Mouse (Mus musculus): ENCODE measurements around the gene Suv39h2. TPM values are rescaled to one million over a fixed set of nuclear protein-coding genes. Genes with fewer than 3 reads are reported as not detected.
A peak's percentile ranks its signal among the peaks of the same experiment; 100 is the strongest.

The Suv39h2 gene
- polyA plus RNA-seq (2016; fragmentation: Nextera tagmentation; extraction: Ambion mirVana): 38.3 and 39.1 TPM in 2 replicates

DNA sequence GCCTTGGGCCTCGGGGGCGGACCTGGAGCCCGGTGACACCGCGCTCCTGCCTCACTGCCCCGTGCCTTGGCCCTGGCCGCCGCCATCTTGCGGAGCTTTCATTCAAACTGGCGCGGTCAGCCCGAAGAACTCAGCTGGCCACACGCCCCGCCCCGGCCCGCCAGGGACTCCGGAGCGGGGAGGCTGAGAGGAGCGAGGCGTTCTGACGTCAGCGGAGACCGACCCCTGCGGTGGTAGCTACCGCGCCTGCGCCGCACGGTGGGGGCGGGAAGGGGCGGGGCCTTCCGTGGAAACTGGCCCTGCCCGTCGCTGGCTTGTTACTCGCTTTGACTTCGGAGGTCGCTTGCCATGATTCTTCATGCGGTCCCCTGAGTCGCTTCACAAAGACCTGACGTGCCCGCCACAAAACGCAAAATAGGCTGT lies at the start of gene Suv39h2:
Gene Suv39h2, minus strand, starts transcription at position 171 of the 423 bp plus-strand sequence.
- peak within 1 kb of the TSS; percentile 97 for H3K27ac ChIP-seq
- H3K9me3 ChIP-seq (replicated peaks): no peaks in the 10 kb centered on the region
- H3K27me3 ChIP-seq (ENCODE audit: low read depth, poor library complexity, severe bottlenecking): no peaks in the 10 kb centered on the region
- under 1% methylated on average over 42 of the region's 42 CpGs for WGBS
- peaks cover 20% of the 10 kb centered on the region for H3K36me3 ChIP-seq
- H3K4me3 ChIP-seq: peak within 1 kb of the TSS; percentile 76
- peaks cover 16% of the 10 kb centered on the region for H3K4me1 ChIP-seq
- peak; percentile 99 for DNase-seq (ENCODE audit: low spot score)

DNA sequence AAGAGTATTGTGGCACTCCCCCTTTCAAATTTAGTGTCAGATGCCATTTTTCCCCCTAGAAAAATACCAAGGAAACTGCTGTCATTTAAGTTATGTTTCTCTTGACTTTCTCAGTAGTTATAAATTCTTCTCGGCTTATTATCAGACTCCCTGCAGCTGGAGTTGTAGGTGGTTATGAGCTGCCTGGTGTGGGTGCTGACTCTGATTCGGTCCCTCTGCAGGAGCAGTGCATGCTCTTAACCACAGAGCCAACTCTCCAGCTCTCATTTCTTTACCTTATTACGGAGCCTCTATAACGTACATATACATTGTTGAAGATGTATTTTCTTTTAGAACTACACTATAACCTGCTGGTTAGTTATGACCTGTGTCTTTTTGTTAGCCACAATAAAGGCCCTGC lies 47.7 kb upstream of the Suv39h2 start:
- Histone ChIP-seq H3K9me3 (replicated peaks) (no peaks in the 10 kb centered on the region), H3K27ac (no peak overlapping the region), H3K4me1 (no peaks in the 10 kb centered on the region), H3K27me3 (ENCODE audit: low read depth, poor library complexity, severe bottlenecking) (no peaks in the 10 kb centered on the region), H3K4me3 (no peak overlapping the region), H3K36me3 (no peaks in the 10 kb centered on the region)
- 86% methylated on average over 4 of the region's 4 CpGs for WGBS
- no peak for DNase-seq (ENCODE audit: low spot score)

DNA sequence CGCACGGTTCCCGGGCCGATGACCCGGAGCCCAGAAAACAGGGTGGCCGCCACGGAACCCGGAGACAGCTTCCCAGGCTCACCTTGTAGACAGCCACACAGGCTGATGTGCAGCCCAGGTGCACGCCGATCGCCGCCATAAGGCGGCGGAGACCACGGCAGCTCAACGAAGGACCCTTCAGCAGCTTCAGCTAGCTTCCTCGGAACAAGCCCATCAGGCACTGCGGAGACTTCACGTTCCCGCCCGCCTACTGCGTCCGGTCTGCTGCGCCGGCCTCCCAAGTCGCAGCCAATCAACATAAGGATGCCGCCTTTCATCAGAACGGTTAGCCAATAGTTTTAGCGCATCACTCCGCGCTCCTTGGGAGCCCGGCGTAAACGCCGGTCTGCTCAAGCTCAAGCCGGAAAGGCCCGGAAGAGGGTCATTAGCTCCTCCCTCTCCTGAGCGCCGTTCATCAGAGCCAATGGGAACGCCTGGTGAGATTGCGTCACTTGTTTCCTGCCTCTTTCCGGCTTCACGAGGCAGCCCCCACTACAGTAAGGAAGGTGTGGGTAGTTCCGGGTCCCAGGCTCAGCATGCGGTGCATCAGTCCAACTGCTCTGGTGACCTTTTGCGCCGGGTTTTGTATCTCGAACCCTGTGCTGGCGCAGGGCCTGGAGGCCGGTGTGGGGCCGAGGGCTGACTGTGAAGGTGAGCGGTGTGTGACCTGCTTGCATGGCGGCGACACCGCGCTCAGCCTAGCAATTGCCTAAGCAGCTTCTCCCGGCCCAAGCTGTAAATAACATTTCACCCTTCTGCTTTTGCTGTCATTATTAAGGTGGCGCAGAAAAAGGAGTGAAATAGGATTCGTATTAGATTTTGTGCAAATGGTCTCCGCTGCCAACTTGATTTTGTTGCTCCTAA lies 38.0 kb upstream of the Suv39h2 start, which contains the start of the genes Gm45902, Hspa14 and Cdnf:
Gene Gm45902, minus strand, starts transcription at position 239 of the 903 bp plus-strand sequence.
Gene Hspa14, minus strand, starts transcription at position 263 of the 903 bp plus-strand sequence.
Gene Cdnf, plus strand, starts transcription at position 479 of the 903 bp plus-strand sequence.
- peaks cover 32% of the 10 kb centered on the region for H3K36me3 ChIP-seq
- peak; percentile 94 for DNase-seq (ENCODE audit: low spot score)
- H3K27ac ChIP-seq: peak within 1 kb of the TSS; percentile 95
- no peaks in the 10 kb centered on the region for H3K27me3 ChIP-seq (ENCODE audit: low read depth, poor library complexity, severe bottlenecking)
- WGBS: under 1% methylated on average over 60 of the region's 60 CpGs
- no peaks in the 10 kb centered on the region for H3K9me3 ChIP-seq (replicated peaks)
- H3K4me1 ChIP-seq: peaks cover 13% of the 10 kb centered on the region
- H3K4me3 ChIP-seq: peak within 1 kb of the TSS; percentile 93

DNA sequence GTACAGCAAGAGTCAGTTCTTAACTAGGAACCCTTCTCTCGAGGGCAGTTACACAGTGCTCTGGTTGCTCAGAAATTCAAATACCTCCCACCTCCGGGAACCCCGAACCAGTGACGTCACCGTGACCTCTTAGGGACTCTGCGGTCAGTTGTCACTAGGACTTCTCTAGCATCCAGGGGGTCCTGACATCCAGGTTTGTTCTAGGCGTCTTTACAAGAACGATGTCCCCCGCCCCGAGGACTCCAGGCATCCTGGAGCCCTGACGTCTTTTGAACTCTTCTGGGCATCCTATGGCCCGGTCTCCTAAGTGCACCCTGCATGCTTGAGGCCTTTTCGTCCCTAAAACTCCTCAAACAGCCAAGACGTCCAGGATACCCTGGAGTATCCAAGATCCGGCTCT lies 37.2 kb upstream of the Suv39h2 start:
- Histone ChIP-seq H3K27me3 (ENCODE audit: low read depth, poor library complexity, severe bottlenecking) (no peaks in the 10 kb centered on the region), H3K4me3 (peak overlapping the region; percentile 93), H3K9me3 (replicated peaks) (no peaks in the 10 kb centered on the region), H3K36me3 (peaks cover 39% of the 10 kb centered on the region), H3K4me1 (peaks cover 13% of the 10 kb centered on the region), H3K27ac (peak overlapping the region; percentile 95)
- under 1% methylated on average over 15 of the region's 15 CpGs for WGBS
- peak; percentile 61 for DNase-seq (ENCODE audit: low spot score)

DNA sequence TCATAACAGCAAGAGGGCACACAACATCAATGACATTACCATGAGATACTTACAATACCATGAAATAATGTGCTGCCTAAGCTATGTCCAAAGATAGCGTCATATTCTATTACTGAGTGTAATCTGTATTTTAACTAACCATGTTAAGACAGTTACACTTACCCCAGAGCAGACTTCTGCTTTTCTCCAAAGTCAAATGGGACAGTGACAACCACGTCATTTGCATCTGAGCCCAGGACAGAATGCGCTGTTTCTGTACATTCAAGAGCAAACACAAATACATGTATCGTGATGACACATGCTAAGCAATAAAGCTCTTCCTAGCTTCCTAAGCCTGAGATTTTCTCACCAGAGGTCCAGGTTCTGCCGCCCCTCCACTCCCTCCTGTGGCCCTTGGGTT lies 26.1 kb upstream of the Suv39h2 start:
- peaks cover 80% of the 10 kb centered on the region for H3K36me3 ChIP-seq
- WGBS: 96% methylated on average over 5 of the region's 5 CpGs

DNA sequence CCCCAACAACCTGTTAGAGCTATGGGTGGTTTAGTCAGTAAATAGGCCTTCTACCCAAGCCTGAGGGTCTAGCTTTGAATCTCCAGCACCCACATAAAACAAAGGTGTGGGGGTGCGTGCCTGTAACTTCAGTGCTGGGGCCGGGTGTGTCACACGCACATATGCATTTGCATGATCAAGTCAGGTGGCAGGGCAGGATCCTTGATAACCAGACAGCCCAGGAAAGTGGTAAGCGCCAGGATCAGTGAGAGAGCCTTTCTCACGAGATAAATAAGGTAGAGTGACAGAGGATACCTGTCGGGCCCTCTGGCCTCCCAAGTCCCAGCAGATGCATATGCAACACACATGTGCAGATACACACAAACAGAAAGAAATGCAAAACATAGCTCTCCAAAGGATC lies 24.7 kb upstream of the Suv39h2 start:
- H3K9me3 ChIP-seq (replicated peaks): no peaks in the 10 kb centered on the region
- no peak for DNase-seq (ENCODE audit: low spot score)
- 92% methylated on average over 6 of the region's 6 CpGs for WGBS
- H3K4me1 ChIP-seq: no peaks in the 10 kb centered on the region
- H3K36me3 ChIP-seq: peaks cover 79% of the 10 kb centered on the region
- no peak overlapping the region for H3K27ac ChIP-seq
- no peak overlapping the region for H3K4me3 ChIP-seq
- no peaks in the 10 kb centered on the region for H3K27me3 ChIP-seq (ENCODE audit: low read depth, poor library complexity, severe bottlenecking)

More for the DNA sequence above, 26.1 kb upstream of the Suv39h2 start:
- DNase-seq (ENCODE audit: low spot score): no peak
- no peaks in the 10 kb centered on the region for H3K4me1 ChIP-seq
- no peak overlapping the region for H3K4me3 ChIP-seq
- H3K27me3 ChIP-seq (ENCODE audit: low read depth, poor library complexity, severe bottlenecking): no peaks in the 10 kb centered on the region
- no peak overlapping the region for H3K27ac ChIP-seq
- H3K9me3 ChIP-seq (replicated peaks): no peaks in the 10 kb centered on the region

DNA sequence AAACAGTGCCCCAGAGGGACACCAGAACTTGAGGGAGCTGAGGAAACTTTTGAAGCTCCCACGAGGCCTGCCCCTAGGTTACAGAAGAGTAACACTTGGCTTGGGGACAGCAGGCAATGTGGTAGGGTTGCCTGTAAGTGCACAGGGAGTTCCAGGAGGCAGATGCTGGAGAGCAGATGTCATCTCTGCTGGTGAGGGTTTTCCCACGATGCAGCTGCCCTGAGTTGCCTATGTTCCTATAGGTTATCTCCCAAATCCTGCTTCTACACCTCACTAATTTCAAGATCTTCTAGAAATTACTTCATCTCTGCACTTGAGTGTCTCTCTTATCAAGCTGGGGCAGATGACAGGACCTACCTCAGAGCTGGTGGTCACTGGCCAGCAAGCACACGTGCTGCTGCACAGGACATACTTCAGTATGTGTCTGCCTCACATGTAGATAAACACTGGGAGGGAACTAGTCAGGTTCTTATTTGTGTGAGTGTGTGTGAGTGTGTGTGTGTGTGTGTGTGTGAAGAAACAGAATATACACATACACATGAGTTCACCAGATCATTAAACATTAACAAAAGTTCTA lies 19.1 kb upstream of the Suv39h2 start:
- Histone ChIP-seq H3K27ac (no peak overlapping the region), H3K4me3 (no peak overlapping the region), H3K27me3 (ENCODE audit: low read depth, poor library complexity, severe bottlenecking) (no peaks in the 10 kb centered on the region), H3K9me3 (replicated peaks) (no peaks in the 10 kb centered on the region), H3K36me3 (peaks cover 89% of the 10 kb centered on the region), H3K4me1 (no peaks in the 10 kb centered on the region)
- WGBS: 87% methylated on average over 3 of the region's 3 CpGs
- no peak for DNase-seq (ENCODE audit: low spot score)

DNA sequence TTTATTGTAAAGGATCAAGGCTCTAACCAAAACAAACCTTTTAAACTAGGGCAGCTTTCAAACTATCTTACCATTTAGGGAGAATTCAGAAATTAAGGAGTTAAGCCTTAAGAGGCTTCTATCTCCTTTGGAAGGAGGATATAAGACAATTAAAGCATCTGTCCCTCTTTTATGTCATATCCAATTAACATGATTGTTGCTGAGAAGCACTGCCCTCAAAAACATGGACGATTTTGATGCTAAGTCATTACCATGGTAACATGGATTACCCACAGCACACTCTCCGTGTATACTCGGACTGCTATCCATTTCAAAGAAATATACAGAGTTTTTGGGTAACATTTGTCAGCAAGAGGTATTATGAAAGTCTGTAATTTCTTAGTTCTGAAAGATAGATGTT lies 15.0 kb upstream of the Suv39h2 start:
- Histone ChIP-seq H3K36me3 (peaks cover 58% of the 10 kb centered on the region), H3K27ac (no peak overlapping the region), H3K4me3 (no peak overlapping the region), H3K27me3 (ENCODE audit: low read depth, poor library complexity, severe bottlenecking) (no peaks in the 10 kb centered on the region), H3K4me1 (no peaks in the 10 kb centered on the region), H3K9me3 (replicated peaks) (no peaks in the 10 kb centered on the region)
- DNase-seq (ENCODE audit: low spot score): no peak
- WGBS: 93% methylated on average over 3 of the region's 3 CpGs

DNA sequence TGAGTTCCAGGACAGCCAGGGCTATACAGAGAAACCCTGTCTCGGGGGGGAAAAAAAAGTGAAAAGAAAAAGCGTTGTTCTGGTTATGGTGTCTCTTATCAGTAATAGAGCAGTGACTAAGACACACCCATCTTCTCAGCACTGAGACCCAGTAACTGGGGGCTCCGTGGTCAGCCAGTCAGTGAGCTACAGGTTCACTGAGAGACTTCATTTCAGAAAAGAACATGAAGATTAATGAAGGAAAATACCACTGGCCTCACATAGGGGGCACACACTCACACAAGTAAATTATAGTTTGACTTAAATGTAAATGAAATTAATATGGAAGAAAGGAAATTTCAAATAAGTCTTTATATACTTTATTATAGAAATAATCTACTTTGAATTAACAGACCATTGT lies 5.4 kb upstream of the Suv39h2 start:
- WGBS: 85% methylated on average over 3 of the region's 3 CpGs
- no peak for DNase-seq (ENCODE audit: low spot score)
- Histone ChIP-seq H3K27ac (no peak overlapping the region), H3K4me1 (0 out of 2 replicates have a peak, but pooled peaks cover 6% of the 10 kb centered on the region), H3K9me3 (replicated peaks) (no peaks in the 10 kb centered on the region), H3K36me3 (no peaks in the 10 kb centered on the region), H3K4me3 (no peak overlapping the region), H3K27me3 (ENCODE audit: low read depth, poor library complexity, severe bottlenecking) (no peaks in the 10 kb centered on the region)

DNA sequence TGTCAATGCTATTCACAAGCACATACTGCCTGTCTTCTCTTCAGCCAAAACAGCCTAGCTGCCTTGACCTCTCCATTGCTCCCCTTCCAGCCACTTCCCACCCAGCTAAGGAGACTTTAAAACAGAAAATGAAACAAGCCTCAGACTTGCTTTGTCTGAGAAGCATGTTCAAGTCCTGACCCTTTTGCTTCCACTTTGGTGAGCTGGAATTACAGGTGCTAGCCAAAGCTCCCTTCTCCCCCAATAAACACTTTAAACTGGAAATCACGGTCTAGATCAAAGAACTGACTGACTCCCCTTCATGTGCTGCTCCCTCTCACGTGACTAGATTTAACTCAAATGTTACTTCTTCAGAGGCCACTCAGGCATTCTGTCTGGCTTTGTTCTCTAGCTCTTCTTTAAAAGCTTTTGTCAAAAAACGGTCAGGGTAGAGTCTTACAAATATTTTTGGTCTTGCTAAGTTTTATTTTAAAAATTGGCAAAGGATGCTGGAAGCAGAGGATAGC lies 968 bp upstream of the Suv39h2 start:
- H3K27ac ChIP-seq: peak overlapping the region; percentile 97
- DNase-seq (ENCODE audit: low spot score): peak; percentile 30
- H3K27me3 ChIP-seq (ENCODE audit: low read depth, poor library complexity, severe bottlenecking): no peaks in the 10 kb centered on the region
- peak overlapping the region; percentile 76 for H3K4me3 ChIP-seq
- H3K9me3 ChIP-seq (replicated peaks): no peaks in the 10 kb centered on the region
- peaks cover 16% of the 10 kb centered on the region for H3K4me1 ChIP-seq
- WGBS: 56% methylated on average over 3 of the region's 3 CpGs
- H3K36me3 ChIP-seq: peaks cover 13% of the 10 kb centered on the region

DNA sequence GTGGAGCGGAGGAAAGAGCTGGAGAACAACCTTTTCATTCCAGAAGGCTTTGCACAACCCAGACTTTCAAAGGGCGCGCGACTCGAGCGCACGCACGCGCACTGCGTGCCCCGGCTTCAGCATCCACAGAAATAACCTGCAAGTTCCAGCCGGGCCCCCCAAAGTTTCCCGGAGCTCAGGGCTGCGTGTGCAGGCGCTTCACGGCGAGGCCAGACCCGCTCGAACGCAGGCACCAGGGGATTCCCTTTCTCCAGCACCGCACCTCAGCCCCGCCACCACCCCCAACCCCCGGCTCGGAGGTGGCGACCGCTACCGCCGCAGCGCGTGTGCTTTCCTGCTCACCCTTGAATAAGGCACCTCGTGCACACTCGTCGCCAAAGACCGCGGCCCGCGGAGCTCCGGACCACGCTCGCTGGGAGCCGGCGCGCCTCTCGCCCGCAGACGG lies 448 bp downstream of the Suv39h2 start:
- DNase-seq (ENCODE audit: low spot score): peak; percentile 80
- peaks cover 16% of the 10 kb centered on the region for H3K4me1 ChIP-seq
- peak overlapping the region; percentile 76 for H3K4me3 ChIP-seq
- H3K36me3 ChIP-seq: peaks cover 25% of the 10 kb centered on the region
- H3K27me3 ChIP-seq (ENCODE audit: low read depth, poor library complexity, severe bottlenecking): no peaks in the 10 kb centered on the region
- WGBS: under 1% methylated on average over 46 of the region's 46 CpGs
- peak overlapping the region; percentile 97 for H3K27ac ChIP-seq
- no peaks in the 10 kb centered on the region for H3K9me3 ChIP-seq (replicated peaks)

DNA sequence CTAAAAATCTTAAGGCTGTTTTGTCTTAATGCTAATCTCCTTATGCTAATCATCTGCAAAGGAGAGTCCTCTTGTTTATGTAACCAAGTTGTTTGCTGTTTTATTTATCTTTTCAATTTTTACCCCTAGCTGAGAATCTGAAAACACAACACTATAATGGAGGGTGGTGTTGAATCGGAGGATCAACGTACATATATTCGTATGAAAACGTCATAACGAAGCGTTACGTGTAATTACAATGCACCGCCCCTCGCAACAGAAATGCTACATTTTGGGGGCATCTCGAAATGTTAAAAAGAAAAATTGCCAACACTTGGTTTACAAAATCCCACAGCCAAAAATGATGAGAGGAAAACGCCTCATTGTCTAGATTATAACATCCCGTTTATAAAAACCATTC lies 940 bp downstream of the Suv39h2 start:
- Histone ChIP-seq H3K36me3 (peaks cover 30% of the 10 kb centered on the region), H3K4me1 (peaks cover 16% of the 10 kb centered on the region), H3K27ac (peak overlapping the region; percentile 97), H3K27me3 (ENCODE audit: low read depth, poor library complexity, severe bottlenecking) (no peaks in the 10 kb centered on the region), H3K4me3 (peak overlapping the region; percentile 76), H3K9me3 (replicated peaks) (no peaks in the 10 kb centered on the region)
- WGBS: under 1% methylated on average over 12 of the region's 12 CpGs
- DNase-seq (ENCODE audit: low spot score): no peak

DNA sequence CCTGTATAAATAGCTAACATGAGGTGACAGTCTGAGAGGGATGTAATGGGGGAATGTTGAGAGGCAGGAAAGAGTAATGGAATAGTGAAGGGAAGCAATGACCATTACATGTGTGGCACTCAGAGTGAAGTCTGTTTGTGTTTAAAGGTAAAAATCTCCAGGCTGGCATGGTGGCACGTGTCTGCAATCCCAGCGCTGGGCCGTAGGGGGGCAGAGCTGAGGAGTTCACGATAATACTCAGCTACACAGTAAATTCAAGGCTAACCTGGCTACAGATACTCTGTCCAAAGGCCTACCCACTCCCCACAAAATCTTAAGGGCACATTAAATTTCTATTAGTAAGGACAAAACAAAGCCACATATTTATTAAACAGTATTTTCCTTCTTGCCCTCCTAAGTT lies 18.2 kb downstream of the Suv39h2 start:
- H3K36me3 ChIP-seq: peaks cover 90% of the 10 kb centered on the region
- H3K4me1 ChIP-seq: no peaks in the 10 kb centered on the region
- no peak overlapping the region for H3K27ac ChIP-seq
- H3K9me3 ChIP-seq (replicated peaks): no peaks in the 10 kb centered on the region
- H3K4me3 ChIP-seq: no peak overlapping the region
- WGBS: 88% methylated on average over 4 of the region's 4 CpGs
- no peaks in the 10 kb centered on the region for H3K27me3 ChIP-seq (ENCODE audit: low read depth, poor library complexity, severe bottlenecking)
- DNase-seq (ENCODE audit: low spot score): no peak
